In the genomic region with DNA sequence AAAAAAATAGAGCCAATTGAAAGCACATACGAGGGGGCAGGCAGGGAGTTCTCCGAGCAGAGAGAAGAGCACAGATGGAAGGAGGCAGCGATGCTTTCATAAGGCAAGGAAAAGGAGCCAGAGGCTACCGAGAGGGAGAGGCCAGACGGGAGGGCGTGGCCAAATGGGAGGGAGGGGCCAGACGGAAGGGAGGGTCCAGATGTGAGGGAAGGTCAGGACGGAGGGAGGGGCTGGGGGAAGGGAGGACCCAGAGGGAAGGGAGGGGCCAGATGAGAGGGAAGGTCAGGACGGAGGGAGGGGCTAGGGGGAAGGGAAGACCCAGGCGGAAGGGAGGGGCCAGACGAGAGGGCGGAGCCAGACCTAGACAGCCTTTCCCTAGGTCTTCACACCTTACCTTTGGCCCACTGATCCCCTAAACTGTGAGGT, we compare ENCODE assay signal across 9 mouse cellular contexts. TPM values are rescaled to one million over a fixed set of nuclear protein-coding genes. Genes with fewer than 3 reads are reported as not detected.
DNase-seq lines count a peak whose midpoint lies in the region; ATAC-seq and TF ChIP-seq lines count a peak whose summit lies in the region.
"Had no signal": no experiment of that assay in that cellular context is flagged by ENCODE, and none has a peak within 500 bp of the region (broad histone marks: within the 10 kb centered on the region; RNA-seq: fewer than 3 reads in every experiment).

No protein-coding gene starts in this region.

- no peaks in the 10 kb centered on the region for H3K9me3 ChIP-seq in ES-Bruce4 (replicated peaks; ENCODE audit: control insufficient read depth, insufficient read depth, low read length, poor library complexity, severe bottlenecking)
- no peaks in the 10 kb centered on the region for H3K9me3 ChIP-seq in liver, embryonic 12.5 days (replicated peaks)

- DNase-seq in cerebellum, adult 11-12 months, result peak; percentile 57
- no peak for DNase-seq in cerebellum, adult 2 months
- peak; percentile 91 for DNase-seq in embryo, embryonic 9.5 days (ENCODE audit: extremely low spot score)
- DNase-seq in heart, postnatal 4 days, result peak; percentile 75
- peak; percentile 58 for DNase-seq in ovary, postnatal 14 days (ENCODE audit: low spot score)
- no peak for DNase-seq in right cerebral cortex, postnatal 25 days

- H3K36me3 ChIP-seq in ES-Bruce4 (ENCODE audit: control insufficient read depth, insufficient read depth, low read length, poor library complexity, severe bottlenecking), result no peaks in the 10 kb centered on the region
- no peaks in the 10 kb centered on the region for H3K36me3 ChIP-seq in liver, embryonic 12.5 days

- 6% methylated on average over 12 of the region's 12 CpGs for WGBS in cerebellum, adult 2 months
- 3% methylated on average over 12 of the region's 12 CpGs for WGBS in liver, embryonic 12.5 days (ENCODE audit: insufficient replicate concordance)

- H3K4me1 ChIP-seq in cerebellum, adult 2 months (ENCODE audit: control insufficient read depth, insufficient read depth, low read length), result no peaks in the 10 kb centered on the region
- H3K4me1 ChIP-seq in ES-Bruce4 (ENCODE audit: control insufficient read depth, insufficient read depth, low read length), result no peaks in the 10 kb centered on the region
- H3K4me1 ChIP-seq in liver, embryonic 12.5 days, result peaks cover 79% of the 10 kb centered on the region

- TF ChIP-seq CTCF in cerebellum, adult 2 months (IDR thresholded peaks at IDR 0.05; ENCODE audit: borderline replicate concordance, insufficient read depth, low read depth, low read length), result no peak
- no peak for TF ChIP-seq CTCF in ES-Bruce4 (IDR thresholded peaks at IDR 0.05; ENCODE audit: low read depth, low read length)

- no peak overlapping the region for H3K9ac ChIP-seq in ES-Bruce4 (ENCODE audit: low read depth, poor library complexity, severe bottlenecking)
- H3K9ac ChIP-seq in liver, embryonic 12.5 days, result peak overlapping the region; percentile 66

- H3K4me3 ChIP-seq in cerebellum, adult 2 months (replicated peaks; ENCODE audit: insufficient read depth, low read depth, low read length), result no peak overlapping the region
- H3K4me3 ChIP-seq in ES-Bruce4 (ENCODE audit: low read depth, low read length), result no peak overlapping the region; the same call in 1 of the 2 replicates
- peak overlapping the region; percentile 8 for H3K4me3 ChIP-seq in liver, embryonic 12.5 days

- peak; percentile 31 for ATAC-seq in liver, embryonic 12.5 days

- peak; percentile 45; the same call in 1 of the 2 replicates for TF ChIP-seq EP300 in ES-Bruce4 (IDR thresholded peaks at IDR 0.05; ENCODE audit: insufficient read depth, low read depth, low read length)

- H3K27ac ChIP-seq in cerebellum, adult 2 months (ENCODE audit: insufficient read depth, low read length), result no peak overlapping the region
- 0 out of 2 replicates have a peak overlapping the region, but pooled peaks have one; percentile 5 for H3K27ac ChIP-seq in ES-Bruce4 (ENCODE audit: insufficient read depth, low read length)
- peak overlapping the region; percentile 100 for H3K27ac ChIP-seq in liver, embryonic 12.5 days
- H3K27ac ChIP-seq: macrophage had no signal

- TF ChIP-seq POLR2A in cerebellum, adult 2 months (IDR thresholded peaks at IDR 0.05; ENCODE audit: borderline replicate concordance, insufficient read depth, low read length), result no peak
- TF ChIP-seq POLR2A in ES-Bruce4 (IDR thresholded peaks at IDR 0.05; ENCODE audit: insufficient read depth, low read length), result no peak

- peak overlapping the region; percentile 54 for H3K4me2 ChIP-seq in liver, embryonic 12.5 days

- H3K27me3 ChIP-seq in cerebellum, adult 2 months (ENCODE audit: control insufficient read depth, insufficient read depth, low read length), result no peaks in the 10 kb centered on the region
- no peaks in the 10 kb centered on the region for H3K27me3 ChIP-seq in ES-Bruce4 (ENCODE audit: control insufficient read depth, insufficient read depth, low read length, poor library complexity, severe bottlenecking)
- H3K27me3 ChIP-seq in liver, embryonic 12.5 days (replicated peaks), result no peaks in the 10 kb centered on the region

RNA-seq across cellular contexts. Expression of a gene that starts 18.3 kb away (rescaled TPM):
- 88.9 and 95.6 TPM in 2 replicates for polyA plus RNA-seq in cerebellum, adult 2 months (2012; rRNA removed)
- polyA plus RNA-seq in ES-Bruce4 (2011; ENCODE audit: insufficient read depth, insufficient read length, low read depth, missing spikeins), result 106 and 112 TPM in 2 replicates
- total RNA-seq in heart, postnatal 4 days (2021), result 100 to 1,000 TPM; 138 to 145 TPM
- 20.8 and 23.6 TPM in 2 replicates for polyA plus RNA-seq in liver, embryonic 12.5 days (2016; fragmentation: Nextera tagmentation; extraction: Ambion mirVana)

RNA-seq across cellular contexts. Expression of a gene that starts 37.3 kb away (rescaled TPM):
- 41.3 and 45.0 TPM in 2 replicates for polyA plus RNA-seq in cerebellum, adult 2 months (2012; rRNA removed)
- polyA plus RNA-seq in ES-Bruce4 (2011; ENCODE audit: insufficient read depth, insufficient read length, low read depth, missing spikeins), result 1.2 TPM in 1 of 2 replicates, not detected in the other
- 10 to 100 TPM; 15.7 to 20.5 TPM for total RNA-seq in heart, postnatal 4 days (2021)
- 3.0 and 3.4 TPM in 2 replicates for polyA plus RNA-seq in liver, embryonic 12.5 days (2016; fragmentation: Nextera tagmentation; extraction: Ambion mirVana)

RNA-seq across cellular contexts. Expression of a gene that starts 47.9 kb away (rescaled TPM):
- 4.2 and 4.4 TPM in 2 replicates for polyA plus RNA-seq in cerebellum, adult 2 months (2012; rRNA removed)
- 1.6 and 3.0 TPM in 2 replicates for polyA plus RNA-seq in ES-Bruce4 (2011; ENCODE audit: insufficient read depth, insufficient read length, low read depth, missing spikeins)
- total RNA-seq in heart, postnatal 4 days (2021), result 10 to 100 TPM; 40.9 to 42.5 TPM
- polyA plus RNA-seq in liver, embryonic 12.5 days (2016; fragmentation: Nextera tagmentation; extraction: Ambion mirVana), result 22.4 and 22.6 TPM in 2 replicates

Comparison
In these comparisons a context has a peak if more than half of its experiments do, and no peak if none do; other contexts are left out.
1. DNase-seq: peak in cerebellum, adult 11-12 months (single experiment), embryo, embryonic 9.5 days (single experiment), heart, postnatal 4 days (single experiment) and ovary, postnatal 14 days (single experiment); none in cerebellum, adult 2 months (0 of 2) and right cerebral cortex, postnatal 25 days (single experiment).